Mouse (Mus musculus) CH12.LX (cell line): ENCODE data around the gene Slfn8.
"Not testable (repeated sequence)": the region's sequence is repeated elsewhere in the genome, so short reads cannot be mapped to it uniquely, and the experiment has no call there.

ENCODE experiments used
- ETS1 ChIP-seq: conservative IDR thresholded peaks from 2 replicates; pipeline ENCODE4 v1.6.1; 2012; ENCODE audit warnings: low read depth, mild to moderate bottlenecking, inconsistent platforms, low read length, improper control_type of control experiment, moderate library complexity
- POLR2A ChIP-seq: IDR thresholded peaks from 2 replicates; pipeline ENCODE4 v1.6.1; 2011; ENCODE audit warnings: low read depth, mild to moderate bottlenecking, improper control_type of control experiment, low read length

DNA sequence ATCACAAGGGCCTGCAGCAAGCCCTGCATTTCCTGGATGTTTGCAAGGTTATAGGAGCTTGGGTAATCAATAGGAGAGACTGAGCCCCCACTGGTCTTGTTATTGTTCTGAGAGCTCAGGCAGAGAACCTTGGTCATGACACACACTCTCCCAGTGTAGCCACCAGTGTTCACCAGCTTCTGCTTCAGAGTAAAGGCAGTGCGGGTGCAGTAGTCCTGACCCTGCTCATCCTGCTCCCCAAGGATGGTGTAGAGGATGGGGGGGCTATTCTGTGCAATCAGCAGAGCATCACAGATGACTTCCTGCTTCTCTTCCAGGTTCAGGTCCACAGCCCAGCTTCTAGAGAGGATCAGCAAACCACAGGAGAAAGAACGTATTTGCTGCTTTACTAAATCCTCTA lies 38.2 kb downstream of the Slfn8 start:
- TF ChIP-seq POLR2A, ETS1: not testable (repeated sequence)
